Mouse (Mus musculus): Measurements from ENCODE around the gene Pde4d. TPM values are rescaled to one million over a fixed set of nuclear protein-coding genes. Genes with fewer than 3 reads are reported as not detected.
A peak's percentile ranks its signal among the peaks of the same experiment; 100 is the strongest.

Gene Pde4d
- polyA plus RNA-seq, 1 experiment from 2014 or later, result 14.8 TPM

DNA sequence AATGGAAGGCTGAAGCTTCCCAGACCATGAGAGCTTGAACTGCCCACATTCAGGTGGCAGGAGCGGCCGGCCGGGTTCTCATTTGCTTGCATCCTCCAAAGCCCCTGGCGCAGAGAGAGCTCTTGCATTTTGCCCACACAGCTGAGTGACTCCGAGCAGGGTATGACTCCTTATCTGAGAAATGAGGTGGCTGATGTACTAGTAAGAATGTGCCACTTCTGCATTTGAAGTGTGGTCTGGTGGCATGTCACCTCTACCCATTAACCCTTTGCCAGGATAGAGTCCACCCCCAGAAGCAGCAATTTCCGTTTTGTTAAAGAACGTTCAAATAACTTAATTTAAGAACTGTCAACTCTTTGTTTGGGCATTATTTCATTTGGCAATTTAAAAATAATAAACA is 412.0 kb downstream of the Pde4d start:
- Histone ChIP-seq H3K4me1 (ENCODE audit: control insufficient read depth, insufficient read depth, low read length) (no peaks in the 10 kb centered on the region), H3K27ac (ENCODE audit: low read depth, low read length) (no peak overlapping the region), H3K9ac (ENCODE audit: low read depth, low read length) (no peak overlapping the region), H3K4me3 (ENCODE audit: low read length) (no peak overlapping the region), H3K9me3 (ENCODE audit: control insufficient read depth, low read length) (no peaks in the 10 kb centered on the region), H3K27me3 (ENCODE audit: control insufficient read depth, insufficient read depth, low read length) (no peaks in the 10 kb centered on the region), H3K36me3 (ENCODE audit: control insufficient read depth, insufficient read depth, low read length) (no peaks in the 10 kb centered on the region), H3K4me2 (replicated peaks; ENCODE audit: low read depth, low read length) (no peak overlapping the region)
- 90% methylated on average over 7 of the region's 7 CpGs for WGBS
- ATAC-seq (ENCODE audit: low FRiP score, low TSS enrichment), result no peak

DNA sequence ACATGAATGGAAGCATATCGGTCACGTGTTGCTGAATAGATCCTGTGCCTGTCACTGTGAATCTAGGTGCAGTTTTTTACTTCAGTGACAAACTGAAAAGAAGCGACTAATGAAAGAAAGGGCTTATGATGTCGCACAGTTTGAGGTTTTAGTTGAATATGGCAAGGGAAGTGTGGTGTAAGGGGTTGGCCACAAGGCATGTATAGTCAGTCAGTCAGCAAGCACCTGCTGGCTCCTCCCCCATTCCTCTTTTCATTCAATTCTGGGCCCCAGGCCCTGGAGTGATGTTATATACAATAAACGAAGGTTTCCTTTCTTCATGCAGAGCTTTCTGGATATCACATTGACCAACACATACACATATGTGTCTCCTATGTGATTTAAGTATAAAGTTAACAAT is 412.4 kb downstream of the Pde4d start:
- no peak overlapping the region for H3K4me3 ChIP-seq (ENCODE audit: low read length)
- ATAC-seq (ENCODE audit: low FRiP score, low TSS enrichment), result no peak
- 80% methylated on average over 5 of the region's 5 CpGs for WGBS
- H3K27ac ChIP-seq (ENCODE audit: low read depth, low read length), result no peak overlapping the region
- H3K27me3 ChIP-seq (ENCODE audit: control insufficient read depth, insufficient read depth, low read length), result no peaks in the 10 kb centered on the region
- H3K9ac ChIP-seq (ENCODE audit: low read depth, low read length), result no peak overlapping the region
- H3K4me1 ChIP-seq (ENCODE audit: control insufficient read depth, insufficient read depth, low read length), result no peaks in the 10 kb centered on the region
- no peak overlapping the region for H3K4me2 ChIP-seq (replicated peaks; ENCODE audit: low read depth, low read length)
- no peaks in the 10 kb centered on the region for H3K36me3 ChIP-seq (ENCODE audit: control insufficient read depth, insufficient read depth, low read length)
- H3K9me3 ChIP-seq (ENCODE audit: control insufficient read depth, low read length), result no peaks in the 10 kb centered on the region

DNA sequence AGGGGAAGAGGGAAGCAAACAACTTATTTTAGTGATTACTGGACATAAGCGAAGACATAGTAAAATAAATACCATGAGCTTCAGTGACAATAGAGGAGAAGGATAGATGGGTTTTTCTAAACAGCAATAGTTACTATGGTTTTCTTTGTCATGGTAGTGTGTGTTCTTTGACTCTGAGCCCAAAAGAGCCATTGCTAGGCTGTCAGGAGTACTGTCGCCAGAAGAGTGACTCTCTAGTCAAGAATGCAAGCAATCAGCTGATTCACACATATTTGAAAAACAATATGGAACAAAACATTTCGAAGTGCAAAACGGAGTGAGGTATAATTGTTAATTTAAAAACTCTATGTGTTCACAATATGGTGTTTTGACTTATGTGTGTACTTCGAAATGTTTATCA is 450.4 kb downstream of the Pde4d start:
- 92% methylated on average over 5 of the region's 5 CpGs for WGBS
- no peak for ATAC-seq (ENCODE audit: low FRiP score, low TSS enrichment)

DNA sequence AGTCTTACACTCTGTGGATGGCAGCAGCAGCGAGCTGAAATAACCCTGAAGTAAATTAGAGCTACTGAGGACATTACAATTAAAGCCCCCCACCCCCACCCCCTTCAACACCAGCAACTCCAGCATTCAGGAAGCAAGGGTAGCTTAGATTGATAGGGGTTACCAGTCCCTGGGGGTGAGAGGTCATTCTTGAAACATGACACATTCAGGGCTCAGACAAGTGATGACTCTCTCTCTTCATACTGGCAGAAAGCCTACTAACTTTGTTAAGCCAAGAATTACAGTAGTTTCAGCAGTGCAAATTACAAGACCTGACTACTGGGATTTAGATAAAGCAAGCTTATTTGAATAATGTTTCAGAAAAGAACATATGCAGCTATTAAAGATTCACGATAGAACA is 455.4 kb downstream of the Pde4d start:
- Histone ChIP-seq H3K9ac (ENCODE audit: low read depth, low read length) (no peak overlapping the region), H3K36me3 (ENCODE audit: control insufficient read depth, insufficient read depth, low read length) (no peaks in the 10 kb centered on the region), H3K27ac (ENCODE audit: low read depth, low read length) (no peak overlapping the region), H3K9me3 (ENCODE audit: control insufficient read depth, low read length) (no peaks in the 10 kb centered on the region), H3K4me3 (ENCODE audit: low read length) (no peak overlapping the region), H3K4me1 (ENCODE audit: control insufficient read depth, insufficient read depth, low read length) (no peaks in the 10 kb centered on the region), H3K4me2 (replicated peaks; ENCODE audit: low read depth, low read length) (no peak overlapping the region), H3K27me3 (ENCODE audit: control insufficient read depth, insufficient read depth, low read length) (no peaks in the 10 kb centered on the region)
- WGBS, result 39% methylated on average over 2 of the region's 2 CpGs
- ATAC-seq (ENCODE audit: low FRiP score, low TSS enrichment), result peak; percentile 39; the same call in 1 of the 2 replicates

More for the DNA sequence above, 450.4 kb downstream of the Pde4d start:
- Histone ChIP-seq H3K4me1 (ENCODE audit: control insufficient read depth, insufficient read depth, low read length) (no peaks in the 10 kb centered on the region), H3K27me3 (ENCODE audit: control insufficient read depth, insufficient read depth, low read length) (no peaks in the 10 kb centered on the region), H3K9me3 (ENCODE audit: control insufficient read depth, low read length) (no peaks in the 10 kb centered on the region), H3K9ac (ENCODE audit: low read depth, low read length) (no peak overlapping the region), H3K36me3 (ENCODE audit: control insufficient read depth, insufficient read depth, low read length) (no peaks in the 10 kb centered on the region), H3K27ac (ENCODE audit: low read depth, low read length) (no peak overlapping the region), H3K4me2 (replicated peaks; ENCODE audit: low read depth, low read length) (no peak overlapping the region), H3K4me3 (ENCODE audit: low read length) (no peak overlapping the region)

DNA sequence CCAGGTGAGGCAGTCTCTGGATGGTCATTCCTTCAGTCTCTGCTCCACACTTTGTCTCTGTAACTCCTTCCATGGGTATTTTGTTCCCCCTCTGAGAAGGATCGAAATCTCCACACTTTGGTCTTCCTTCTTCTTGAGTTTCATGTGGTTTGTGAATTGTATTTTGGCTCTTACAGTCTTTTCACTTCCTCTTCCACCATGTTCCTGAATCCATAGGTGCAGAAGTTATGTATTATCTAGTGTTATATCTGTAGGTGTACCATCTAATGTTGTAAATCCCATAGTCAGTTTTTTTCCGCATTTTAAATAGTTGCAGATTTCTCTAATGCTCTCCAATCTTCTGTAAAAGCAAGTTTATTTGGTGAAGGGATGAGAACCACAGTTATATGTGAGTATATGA is 459.4 kb downstream of the Pde4d start:
- 91% methylated on average over 2 of the region's 2 CpGs for WGBS
- H3K4me2 ChIP-seq (replicated peaks; ENCODE audit: low read depth, low read length), result no peak overlapping the region
- no peak for ATAC-seq (ENCODE audit: low FRiP score, low TSS enrichment)

DNA sequence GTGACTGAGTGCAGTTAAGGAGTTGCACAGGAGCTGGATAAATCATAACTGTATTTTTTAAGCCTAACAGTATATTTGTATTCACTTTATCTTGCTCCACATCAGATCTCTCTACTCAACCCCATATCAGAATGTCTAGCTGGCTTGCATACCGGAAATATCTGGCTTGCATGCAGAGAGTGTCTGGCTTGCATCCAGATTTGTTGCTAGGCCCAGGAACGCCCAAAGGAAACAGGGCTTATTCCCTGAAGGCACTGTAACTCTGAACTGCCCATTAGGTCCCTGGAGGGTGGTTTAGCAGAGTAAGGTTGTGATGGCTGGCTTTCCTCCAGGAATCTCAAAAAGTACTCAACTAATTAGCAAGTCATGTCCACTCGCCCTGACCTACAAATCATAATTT is 464.9 kb downstream of the Pde4d start:
- 0 out of 2 replicates have a peak, but pooled peaks cover 5% of the 10 kb centered on the region for H3K4me1 ChIP-seq (ENCODE audit: control insufficient read depth, insufficient read depth, low read length)
- ATAC-seq (ENCODE audit: low FRiP score, low TSS enrichment), result peak; percentile 69; the same call in 1 of the 2 replicates
- no peaks in the 10 kb centered on the region for H3K36me3 ChIP-seq (ENCODE audit: control insufficient read depth, insufficient read depth, low read length)
- 56% methylated on average over 3 of the region's 3 CpGs for WGBS
- no peak overlapping the region for H3K4me3 ChIP-seq (ENCODE audit: low read length)
- H3K27me3 ChIP-seq (ENCODE audit: control insufficient read depth, insufficient read depth, low read length), result no peaks in the 10 kb centered on the region
- no peak overlapping the region for H3K27ac ChIP-seq (ENCODE audit: low read depth, low read length)
- H3K4me2 ChIP-seq (replicated peaks; ENCODE audit: low read depth, low read length), result no peak overlapping the region
- no peaks in the 10 kb centered on the region for H3K9me3 ChIP-seq (ENCODE audit: control insufficient read depth, low read length)
- H3K9ac ChIP-seq (ENCODE audit: low read depth, low read length), result no peak overlapping the region

More for the DNA sequence above, 459.4 kb downstream of the Pde4d start:
- no peak overlapping the region for H3K9ac ChIP-seq (ENCODE audit: low read depth, low read length)
- H3K4me3 ChIP-seq (ENCODE audit: low read length), result no peak overlapping the region
- H3K36me3 ChIP-seq (ENCODE audit: control insufficient read depth, insufficient read depth, low read length), result no peaks in the 10 kb centered on the region
- no peak overlapping the region for H3K27ac ChIP-seq (ENCODE audit: low read depth, low read length)
- H3K4me1 ChIP-seq (ENCODE audit: control insufficient read depth, insufficient read depth, low read length), result 0 out of 2 replicates have a peak, but pooled peaks cover 2% of the 10 kb centered on the region
- H3K9me3 ChIP-seq (ENCODE audit: control insufficient read depth, low read length), result no peaks in the 10 kb centered on the region
- no peaks in the 10 kb centered on the region for H3K27me3 ChIP-seq (ENCODE audit: control insufficient read depth, insufficient read depth, low read length)

DNA sequence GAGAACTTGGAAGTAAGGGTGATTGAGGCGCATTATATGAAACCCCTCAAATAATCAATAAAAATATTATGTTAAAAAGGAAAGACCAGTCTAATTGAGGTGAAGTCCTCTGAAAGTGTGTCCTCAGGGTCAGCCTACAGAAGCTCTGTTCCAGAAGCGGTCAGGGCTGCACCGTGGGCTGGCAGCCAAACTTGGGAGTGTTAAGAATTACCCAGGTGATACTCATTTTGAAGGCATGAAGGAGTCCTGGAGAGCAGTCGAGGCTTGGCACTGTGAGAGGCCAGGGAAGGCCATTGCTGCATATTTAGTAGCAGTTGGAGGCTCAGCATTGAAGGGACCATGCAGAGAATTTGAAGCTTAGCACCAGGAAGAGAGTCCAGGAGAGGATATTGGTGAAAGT is 471.4 kb downstream of the Pde4d start:
- no peak overlapping the region for H3K9ac ChIP-seq (ENCODE audit: low read depth, low read length)
- no peak overlapping the region for H3K27ac ChIP-seq (ENCODE audit: low read depth, low read length)
- H3K36me3 ChIP-seq (ENCODE audit: control insufficient read depth, insufficient read depth, low read length), result no peaks in the 10 kb centered on the region
- 82% methylated on average over 4 of the region's 4 CpGs for WGBS
- H3K4me2 ChIP-seq (replicated peaks; ENCODE audit: low read depth, low read length), result no peak overlapping the region
- H3K9me3 ChIP-seq (ENCODE audit: control insufficient read depth, low read length), result no peaks in the 10 kb centered on the region
- no peaks in the 10 kb centered on the region for H3K27me3 ChIP-seq (ENCODE audit: control insufficient read depth, insufficient read depth, low read length)
- no peaks in the 10 kb centered on the region for H3K4me1 ChIP-seq (ENCODE audit: control insufficient read depth, insufficient read depth, low read length)
- H3K4me3 ChIP-seq (ENCODE audit: low read length), result no peak overlapping the region
- ATAC-seq (ENCODE audit: low FRiP score, low TSS enrichment), result no peak

DNA sequence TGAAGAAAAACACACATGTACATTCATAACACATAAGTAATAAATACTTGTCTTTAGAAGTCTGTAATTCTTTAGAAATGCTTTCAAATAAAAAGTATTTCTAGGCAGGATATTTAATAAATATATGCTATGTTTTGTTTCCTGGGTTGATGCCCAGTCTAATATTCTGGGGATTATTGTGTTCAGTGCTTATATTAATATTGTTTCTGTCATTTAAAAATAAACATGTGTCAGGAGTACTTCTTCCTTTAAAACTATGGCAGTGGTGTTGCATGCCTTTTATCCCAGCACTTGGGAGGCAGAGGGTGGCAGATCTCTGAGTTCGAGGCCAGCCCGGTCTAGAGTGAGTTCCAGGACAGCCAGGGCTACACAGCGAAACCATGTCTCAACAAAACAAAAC is 485.1 kb downstream of the Pde4d start:
- ATAC-seq (ENCODE audit: low FRiP score, low TSS enrichment), result no peak
- no peaks in the 10 kb centered on the region for H3K4me1 ChIP-seq (ENCODE audit: control insufficient read depth, insufficient read depth, low read length)
- no peaks in the 10 kb centered on the region for H3K27me3 ChIP-seq (ENCODE audit: control insufficient read depth, insufficient read depth, low read length)
- H3K36me3 ChIP-seq (ENCODE audit: control insufficient read depth, insufficient read depth, low read length), result no peaks in the 10 kb centered on the region
- no peak overlapping the region for H3K9ac ChIP-seq (ENCODE audit: low read depth, low read length)
- no peak overlapping the region for H3K4me2 ChIP-seq (replicated peaks; ENCODE audit: low read depth, low read length)
- WGBS, result 92% methylated on average over 3 of the region's 3 CpGs
- no peaks in the 10 kb centered on the region for H3K9me3 ChIP-seq (ENCODE audit: control insufficient read depth, low read length)
- no peak overlapping the region for H3K4me3 ChIP-seq (ENCODE audit: low read length)
- H3K27ac ChIP-seq (ENCODE audit: low read depth, low read length), result no peak overlapping the region

DNA sequence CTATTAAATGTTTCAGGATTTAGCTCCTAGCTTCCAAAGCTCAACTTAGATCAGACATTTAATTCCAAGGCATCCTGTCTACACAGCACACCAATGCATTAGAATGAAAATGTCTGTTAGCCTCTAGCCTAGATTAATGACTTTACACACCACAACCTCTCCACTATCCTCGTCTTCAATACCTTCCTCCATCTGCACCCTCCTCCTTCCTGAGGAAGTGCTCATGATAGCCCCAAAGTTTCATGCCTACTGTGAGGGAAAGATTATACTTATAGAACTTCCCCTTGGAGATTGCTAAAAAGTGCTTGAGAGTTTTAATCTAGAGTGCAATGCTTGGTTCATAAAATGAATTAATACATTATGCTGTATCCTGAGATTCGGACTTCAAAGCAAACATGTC is 487.5 kb downstream of the Pde4d start:
- ATAC-seq (ENCODE audit: low FRiP score, low TSS enrichment), result no peak
- H3K9me3 ChIP-seq (ENCODE audit: control insufficient read depth, low read length), result peaks cover 3% of the 10 kb centered on the region; the same call in 1 of the 2 replicates
- no peak overlapping the region for H3K27ac ChIP-seq (ENCODE audit: low read depth, low read length)
- 76% methylated on average over 2 of the region's 2 CpGs for WGBS
- no peaks in the 10 kb centered on the region for H3K27me3 ChIP-seq (ENCODE audit: control insufficient read depth, insufficient read depth, low read length)
- no peak overlapping the region for H3K9ac ChIP-seq (ENCODE audit: low read depth, low read length)
- no peak overlapping the region for H3K4me3 ChIP-seq (ENCODE audit: low read length)
- H3K4me1 ChIP-seq (ENCODE audit: control insufficient read depth, insufficient read depth, low read length), result no peaks in the 10 kb centered on the region
- H3K4me2 ChIP-seq (replicated peaks; ENCODE audit: low read depth, low read length), result no peak overlapping the region
- no peaks in the 10 kb centered on the region for H3K36me3 ChIP-seq (ENCODE audit: control insufficient read depth, insufficient read depth, low read length)

Measured in kidney, embryonic 14.5 days (tissue).